Mouse (Mus musculus): ENCODE results near the gene Stard13.

GRCm38 (mm10) chr5:151125985-151126607, 107.5 kb downstream of the Stard13 start:
- no peak for TF ChIP-seq CTCF (IDR thresholded peaks at IDR 0.05; ENCODE audit: insufficient read depth, low read depth, low read length)
- TF ChIP-seq POLR2A (IDR thresholded peaks at IDR 0.05; ENCODE audit: insufficient read depth, low read depth, low read length), result no peak
